Mouse (Mus musculus) midbrain, embryonic 11.5 days (tissue): ENCODE data around the gene Myl3. TPM values are rescaled to one million over a fixed set of nuclear protein-coding genes. Genes with fewer than 3 reads are reported as not detected.

Source experiments
- ATAC-seq: fragments of 200-750 bp; cut with Nextera tagmentation; 2 replicates; pipeline ENCODE4 v1.8.0; 2017; ENCODE audit warnings: moderate TSS enrichment, moderate library complexity; ENCODE audit not compliant: low FRiP score
- DNase-seq: peaks from one replicate; pipeline ENCODE4 v3.0.0; 2015; ENCODE audit warnings: low spot score; ENCODE audit errors: missing footprints
- H3K27ac ChIP-seq: fragments of 300-500 bp; sonication (generic); 2 replicates; pipeline ENCODE4 v1.5.1; 2014; ENCODE audit warnings: low read depth, low read length
- H3K27me3 ChIP-seq: fragments of 300-500 bp; sonication (generic); 2 replicates; pipeline ENCODE4 v1.6.1; 2014; ENCODE audit warnings: mild to moderate bottlenecking, low read length, moderate library complexity, mixed read lengths; ENCODE audit not compliant: control insufficient read depth, insufficient read depth
- H3K36me3 ChIP-seq: fragments of 300-500 bp; sonication (generic); 2 replicates; pipeline ENCODE4 v1.6.1; 2014; ENCODE audit warnings: mild to moderate bottlenecking, low read length, moderate library complexity, mixed read lengths; ENCODE audit not compliant: control insufficient read depth, insufficient read depth
- H3K4me1 ChIP-seq: fragments of 300-500 bp; sonication (generic); 2 replicates; pipeline ENCODE4 v1.6.1; 2014; ENCODE audit warnings: low read length; ENCODE audit not compliant: control insufficient read depth, insufficient read depth
- H3K4me2 ChIP-seq: fragments of 300-500 bp; sonication (generic); 2 replicates; pipeline ENCODE4 v1.6.1; 2014; ENCODE audit warnings: mild to moderate bottlenecking, moderate library complexity
- H3K4me3 ChIP-seq: fragments of 300-500 bp; sonication (generic); 2 replicates; pipeline ENCODE4 v1.5.1; 2014; ENCODE audit warnings: low read depth, low read length
- H3K9ac ChIP-seq: fragments of 300-500 bp; sonication (generic); 2 replicates; pipeline ENCODE4 v1.6.1; 2014; ENCODE audit warnings: low read length
- H3K9me3 ChIP-seq: fragments of 300-500 bp; sonication (generic); 2 replicates; pipeline ENCODE4 v1.6.1; 2016; ENCODE audit warnings: low read length; ENCODE audit not compliant: control insufficient read depth
- WGBS: fragments of 180-500 bp; shearing (Covaris S2); extraction: QIAGEN DNeasy Blood & Tissue Kit; methylation state at CpG from one replicate; pipeline ENCODE4 v1.1.7; 2014; 5-methylcytosine and 5-hydroxymethylcytosine counted together
- polyA plus RNA-seq: library from polyadenylated mRNA; unstranded; fragments of >200 nt; fragmentation: Nextera tagmentation; extraction: Ambion mirVana; gene quantifications from 2 replicates; pipeline ENCODE4 v1.2.1, GENCODE M21; 2014

Myl3 gene
- polyA plus RNA-seq, 1 experiment from 2014 or later = 0.63 TPM

- Histone ChIP-seq H3K4me2 (no peak overlapping the region), H3K9me3 (no peaks in the 10 kb centered on the region), H3K36me3 (0 out of 2 replicates have a peak, but pooled peaks cover 3% of the 10 kb centered on the region), H3K27ac (no peak overlapping the region), H3K4me1 (no peaks in the 10 kb centered on the region), H3K9ac (no peak overlapping the region), H3K4me3 (no peak overlapping the region), H3K27me3 (no peaks in the 10 kb centered on the region)
- DNase-seq (peak; percentile 93), ATAC-seq (peak; percentile 75)
- 48% methylated on average over 5 of the region's 5 CpGs for WGBS
These were observed 31.9 kb upstream of the Myl3 start for GRCm38 (mm10) chr9:110709640-110710258.

DNA sequence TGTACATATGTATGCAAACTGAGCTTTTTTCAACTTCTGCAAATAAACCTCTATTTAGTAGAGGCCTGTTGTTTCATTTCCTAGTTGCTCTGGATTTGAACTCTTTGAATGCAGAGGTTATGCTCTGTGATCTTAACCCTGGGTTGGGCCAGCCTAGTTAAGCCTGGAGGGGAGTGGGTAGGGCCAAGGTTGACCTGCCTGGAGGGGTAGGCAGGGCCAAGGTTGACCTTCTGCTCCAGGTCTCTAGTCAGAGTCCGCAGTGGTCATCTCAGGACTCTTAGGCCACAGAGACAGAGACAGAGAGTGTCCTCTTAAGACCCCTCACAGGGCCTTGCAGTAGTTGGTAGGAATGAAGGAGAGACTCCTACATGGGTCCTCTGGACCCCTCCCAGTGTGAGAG is 30.1 kb upstream of the Myl3 start:
- 0 out of 2 replicates have a peak, but pooled peaks cover 3% of the 10 kb centered on the region for H3K36me3 ChIP-seq
- WGBS = 95% methylated on average over 1 of the region's 1 CpGs
- H3K9ac ChIP-seq = no peak overlapping the region

DNA sequence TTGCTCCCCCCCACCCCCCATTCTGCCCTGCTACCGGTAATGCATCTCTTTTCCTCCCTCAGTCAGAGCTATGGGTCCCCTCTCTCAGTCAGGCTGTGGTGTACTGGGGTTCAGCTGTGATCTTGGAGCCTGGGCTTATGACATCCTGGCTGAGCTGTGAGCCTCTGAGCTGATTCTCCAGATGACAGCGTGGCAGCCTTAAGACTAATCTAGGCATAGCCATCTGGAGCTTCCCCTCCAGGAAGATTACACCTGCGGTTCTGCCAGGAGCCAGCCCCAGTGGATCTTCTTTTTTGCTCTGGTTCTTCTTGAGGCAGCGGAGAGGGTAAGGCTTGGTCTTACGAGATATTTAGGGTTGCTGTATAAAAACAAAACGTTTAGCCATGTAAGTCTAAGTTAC is 29.7 kb upstream of the Myl3 start:
- no peak overlapping the region for H3K9ac ChIP-seq
- no peaks in the 10 kb centered on the region for H3K27me3 ChIP-seq
- no peak overlapping the region for H3K4me3 ChIP-seq
- H3K36me3 ChIP-seq = 0 out of 2 replicates have a peak, but pooled peaks cover 3% of the 10 kb centered on the region
- H3K4me2 ChIP-seq = no peak overlapping the region
- ATAC-seq (no peak), DNase-seq (no peak)
- H3K4me1 ChIP-seq = no peaks in the 10 kb centered on the region
- 93% methylated on average over 6 of the region's 6 CpGs for WGBS
- H3K9me3 ChIP-seq = no peaks in the 10 kb centered on the region
- H3K27ac ChIP-seq = no peak overlapping the region

More for the DNA sequence above, 30.1 kb upstream of the Myl3 start:
- no peak for DNase-seq
- Histone ChIP-seq H3K4me3 (no peak overlapping the region), H3K27me3 (no peaks in the 10 kb centered on the region), H3K4me2 (no peak overlapping the region), H3K27ac (no peak overlapping the region), H3K4me1 (no peaks in the 10 kb centered on the region), H3K9me3 (no peaks in the 10 kb centered on the region)
- no peak for ATAC-seq

DNA sequence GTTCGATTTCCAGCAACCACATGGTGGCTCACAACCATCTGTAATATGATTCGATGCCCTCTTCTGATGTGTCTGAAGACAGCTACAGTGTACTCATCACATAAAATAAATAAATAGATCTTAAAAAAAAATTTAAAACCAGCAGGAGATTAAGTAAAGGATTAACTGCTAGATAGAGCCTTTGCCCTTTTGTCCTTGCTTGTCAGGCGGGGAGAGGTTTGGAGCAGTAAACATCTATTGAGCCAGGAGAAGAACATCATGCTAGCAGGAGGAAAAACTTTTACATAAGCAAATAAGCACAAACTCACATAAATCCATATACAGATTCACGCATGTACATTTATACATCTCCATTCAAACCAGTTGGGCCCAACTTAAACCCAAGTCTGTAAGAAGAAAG is 29.1 kb upstream of the Myl3 start:
- WGBS = 91% methylated on average over 4 of the region's 4 CpGs
- 0 out of 2 replicates have a peak, but pooled peaks cover 3% of the 10 kb centered on the region for H3K36me3 ChIP-seq
- DNase-seq (no peak), ATAC-seq (no peak)
- no peaks in the 10 kb centered on the region for H3K27me3 ChIP-seq
- no peak overlapping the region for H3K4me3 ChIP-seq
- H3K4me1 ChIP-seq = no peaks in the 10 kb centered on the region
- H3K9me3 ChIP-seq = no peaks in the 10 kb centered on the region
- H3K4me2 ChIP-seq = no peak overlapping the region
- H3K9ac ChIP-seq = no peak overlapping the region
- H3K27ac ChIP-seq = no peak overlapping the region

DNA sequence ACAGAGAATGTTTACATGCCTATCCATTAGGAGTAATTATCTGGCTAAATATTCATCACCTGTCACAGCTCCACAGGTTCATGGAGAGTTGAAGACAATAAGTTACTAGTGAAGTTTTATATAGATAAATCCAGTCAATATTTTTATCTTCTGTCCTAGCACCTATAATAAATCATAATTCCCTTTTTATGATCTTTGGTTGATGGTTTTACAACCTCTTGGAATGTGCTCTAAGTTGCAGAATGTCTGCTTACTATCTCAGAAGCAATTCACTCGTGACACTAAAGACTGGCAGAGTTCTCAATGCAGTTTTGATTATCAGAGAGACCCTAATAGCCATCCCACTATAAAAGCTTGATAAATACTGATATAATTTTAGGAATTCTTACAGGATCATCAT is 28.3 kb upstream of the Myl3 start:
- H3K4me3 ChIP-seq = no peak overlapping the region
- 86% methylated on average over 1 of the region's 1 CpGs for WGBS
- no peak for ATAC-seq

DNA sequence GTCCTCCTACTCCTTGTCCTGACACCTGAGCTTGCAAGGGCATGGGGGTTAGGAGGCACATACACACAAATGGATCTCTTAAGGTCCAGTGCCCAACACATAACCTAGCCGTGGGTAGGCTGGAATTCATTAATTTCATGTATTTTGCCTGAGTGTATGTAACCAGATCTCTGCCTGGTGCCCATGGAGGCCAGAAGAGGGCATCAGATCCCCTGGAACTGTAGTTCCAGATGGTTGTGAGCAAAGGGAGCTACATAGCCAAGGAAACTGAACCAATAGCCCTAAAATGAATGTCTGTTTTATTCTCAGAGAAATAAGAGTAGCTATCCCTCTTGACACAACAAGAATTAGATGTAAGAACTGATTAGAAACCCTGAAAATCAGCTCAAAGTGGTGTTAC is 26.2 kb upstream of the Myl3 start:
- no peaks in the 10 kb centered on the region for H3K4me1 ChIP-seq
- no peaks in the 10 kb centered on the region for H3K9me3 ChIP-seq
- ATAC-seq (no peak), DNase-seq (no peak)
- 70% methylated on average over 1 of the region's 1 CpGs for WGBS
- 0 out of 2 replicates have a peak, but pooled peaks cover 3% of the 10 kb centered on the region for H3K36me3 ChIP-seq
- H3K27me3 ChIP-seq = no peaks in the 10 kb centered on the region
- no peak overlapping the region for H3K4me2 ChIP-seq
- H3K27ac ChIP-seq = no peak overlapping the region
- no peak overlapping the region for H3K4me3 ChIP-seq
- H3K9ac ChIP-seq = no peak overlapping the region

More for the DNA sequence above, 28.3 kb upstream of the Myl3 start:
- no peaks in the 10 kb centered on the region for H3K9me3 ChIP-seq
- no peaks in the 10 kb centered on the region for H3K27me3 ChIP-seq
- no peak overlapping the region for H3K27ac ChIP-seq
- no peaks in the 10 kb centered on the region for H3K4me1 ChIP-seq
- no peak overlapping the region for H3K4me2 ChIP-seq
- H3K9ac ChIP-seq = no peak overlapping the region
- 0 out of 2 replicates have a peak, but pooled peaks cover 3% of the 10 kb centered on the region for H3K36me3 ChIP-seq
- DNase-seq = no peak

GRCm38 (mm10) chr9:110716775-110717174 is 24.9 kb upstream of the Myl3 start:
- H3K4me1 ChIP-seq = no peaks in the 10 kb centered on the region
- DNase-seq (peak; percentile 92), ATAC-seq (peak; percentile 82)
- 0 out of 2 replicates have a peak, but pooled peaks cover 3% of the 10 kb centered on the region for H3K36me3 ChIP-seq
- H3K9ac ChIP-seq = no peak overlapping the region
- H3K27me3 ChIP-seq = no peaks in the 10 kb centered on the region
- no peak overlapping the region for H3K27ac ChIP-seq
- 24% methylated on average over 4 of the region's 4 CpGs for WGBS
- no peak overlapping the region for H3K4me3 ChIP-seq
- H3K4me2 ChIP-seq = no peak overlapping the region
- H3K9me3 ChIP-seq = no peaks in the 10 kb centered on the region

DNA sequence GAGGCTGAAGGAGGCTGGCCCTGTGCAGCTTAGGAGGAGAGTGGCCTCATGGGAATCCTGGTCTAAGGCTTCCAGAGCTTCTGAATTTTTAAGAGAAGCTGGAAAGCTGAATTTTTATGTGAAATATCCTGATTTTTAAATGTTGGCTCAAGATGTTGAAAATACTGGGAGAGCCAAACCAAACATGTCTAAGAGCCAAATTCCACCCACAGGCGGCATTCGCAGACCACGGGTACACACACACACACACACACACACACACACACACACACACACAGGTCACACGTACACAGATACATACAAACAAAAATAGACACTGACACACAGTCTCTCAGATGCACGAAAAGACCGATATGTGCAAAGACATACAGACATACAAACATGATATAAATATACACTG is 23.6 kb upstream of the Myl3 start:
- Histone ChIP-seq H3K9ac (no peak overlapping the region), H3K27me3 (no peaks in the 10 kb centered on the region), H3K36me3 (no peaks in the 10 kb centered on the region), H3K4me1 (no peaks in the 10 kb centered on the region), H3K9me3 (no peaks in the 10 kb centered on the region), H3K27ac (no peak overlapping the region), H3K4me2 (no peak overlapping the region), H3K4me3 (no peak overlapping the region)
- 95% methylated on average over 6 of the region's 6 CpGs for WGBS
- no peak for DNase-seq
- ATAC-seq = no peak

- H3K4me3 ChIP-seq = no peak overlapping the region
- ATAC-seq (no peak), DNase-seq (no peak)
- H3K4me2 ChIP-seq = no peak overlapping the region
- no peak overlapping the region for H3K9ac ChIP-seq
- H3K9me3 ChIP-seq = no peaks in the 10 kb centered on the region
- no peaks in the 10 kb centered on the region for H3K27me3 ChIP-seq
- H3K4me1 ChIP-seq = no peaks in the 10 kb centered on the region
- no peaks in the 10 kb centered on the region for H3K36me3 ChIP-seq
- WGBS = 87% methylated on average over 3 of the region's 3 CpGs
- H3K27ac ChIP-seq = no peak overlapping the region
These were observed 22.9 kb upstream of the Myl3 start for GRCm38 (mm10) chr9:110718810-110719209.
